Mouse (Mus musculus) heart, adult 10 weeks (tissue): ENCODE data around the gene Rnf34. TPM values are rescaled to one million over a fixed set of nuclear protein-coding genes. Genes with fewer than 3 reads are reported as not detected.

Experiments used
- polyA plus RNA-seq: library from polyadenylated mRNA; stranded (reverse); fragments of 350-450 nt; fragmentation: Illumina TruSeq; extraction: RNeasy Lipid Tissue Mini Kit (QIAGEN cat#74804); gene quantifications from one replicate; pipeline ENCODE4 v1.2.3, GENCODE M21; 2014; ENCODE audit warnings: low read depth, low replicate concordance

Rnf34 gene
- 20.9 TPM for polyA plus RNA-seq

DNA sequence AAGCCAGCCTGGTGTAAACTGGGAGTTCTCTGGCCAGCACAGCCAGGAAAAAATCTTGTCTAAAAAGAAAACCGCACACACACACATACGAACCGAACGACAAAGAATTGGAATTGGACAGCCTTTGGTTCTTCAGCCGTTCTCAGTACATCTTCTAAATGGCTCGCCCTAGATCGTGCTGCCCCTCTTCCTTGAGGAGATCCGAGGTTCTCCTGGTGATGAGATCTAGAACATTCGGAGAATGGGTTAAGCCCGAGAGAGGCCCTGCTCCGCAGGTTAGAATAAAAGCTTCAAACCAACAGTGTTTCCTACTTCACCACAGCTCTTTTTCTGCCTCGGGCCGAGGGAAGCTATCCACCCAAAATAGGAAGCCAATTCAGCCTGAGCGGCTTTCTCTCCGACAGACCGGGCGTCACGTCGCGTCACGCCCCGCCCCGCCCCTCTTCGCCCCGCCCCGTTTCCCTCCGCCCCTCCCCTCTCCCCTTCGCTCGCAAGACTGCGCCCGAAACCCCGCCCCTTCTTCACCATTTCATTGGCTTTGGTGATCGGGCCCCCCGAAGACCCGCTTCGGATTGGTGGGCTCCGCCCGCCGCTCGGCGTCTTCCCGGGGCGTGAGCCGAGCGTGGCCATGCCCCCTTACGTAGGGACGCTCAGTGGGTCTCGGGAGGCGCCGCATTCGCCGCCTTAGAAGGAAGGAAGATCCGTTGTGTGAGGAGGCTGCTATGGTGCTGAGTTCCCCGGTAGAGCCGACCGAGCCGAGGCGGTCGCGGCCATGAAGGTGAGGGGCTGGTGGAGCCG, at the start of gene Rnf34:
Gene Rnf34, plus strand, starts transcription at position 528 of the 798 bp plus-strand sequence.

DNA sequence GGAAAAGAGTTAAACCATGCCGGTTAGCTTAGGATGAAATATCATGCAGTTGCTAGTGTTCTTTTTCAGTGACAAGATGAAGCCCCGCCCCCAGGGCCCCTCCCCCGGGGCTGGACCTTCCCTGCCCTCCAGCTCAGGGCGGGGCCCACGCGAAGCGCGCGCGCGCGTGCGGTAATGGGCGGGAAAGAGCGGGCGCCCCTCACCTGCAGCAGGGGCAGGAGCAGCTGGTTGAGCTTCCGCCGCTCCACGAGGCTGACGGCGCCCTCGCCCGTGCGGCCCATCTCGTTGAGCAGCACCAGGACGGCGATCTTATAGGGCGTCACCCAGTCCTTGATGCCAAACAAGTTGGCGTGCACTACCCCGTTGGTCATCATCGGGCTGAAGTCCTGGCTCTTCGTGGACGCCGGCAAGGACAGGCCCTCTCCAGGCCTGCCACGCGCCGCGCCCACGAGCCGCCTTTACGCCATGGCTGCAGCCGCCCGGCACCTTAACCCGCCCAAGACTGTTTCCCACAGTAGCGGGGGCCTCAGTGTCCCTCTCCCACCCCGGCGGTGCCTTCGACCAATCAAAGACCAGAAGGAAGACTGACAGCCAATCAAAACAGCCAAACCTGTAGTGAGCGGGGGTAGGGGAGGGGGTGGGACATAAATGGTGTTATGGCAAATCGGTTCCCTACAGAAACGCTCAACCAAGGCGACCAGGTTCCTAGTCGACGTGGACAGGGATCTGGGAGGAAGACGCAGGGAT, 28.9 kb upstream of the Rnf34 start, which contains the start of gene Anapc5:
Gene Anapc5, minus strand, starts transcription at position 563 of the 747 bp plus-strand sequence.

Other genes with a start within 250 kb of the Rnf34 start
- gene Ift81, start 235.5 kb upstream of the Rnf34 start, polyA plus RNA-seq: 87.0 TPM
- gene P2rx7, start 206.1 kb upstream of the Rnf34 start, polyA plus RNA-seq: 3.5 TPM
- gene P2rx4, start 142.5 kb upstream of the Rnf34 start, polyA plus RNA-seq: 28.2 TPM
- gene Camkk2, start 70.6 kb upstream of the Rnf34 start, polyA plus RNA-seq: 10.4 TPM
- 203 TPM for gene Anapc5, start 28.7 kb upstream of the Rnf34 start, polyA plus RNA-seq
- 9.2 TPM for gene Kdm2b, start 139.8 kb downstream of the Rnf34 start, polyA plus RNA-seq
- gene Orai1, start 165.0 kb downstream of the Rnf34 start, polyA plus RNA-seq: 12.6 TPM
- not detected for gene Morn3, start 197.0 kb downstream of the Rnf34 start, polyA plus RNA-seq
- 12.2 TPM for gene Tmem120b, start 218.4 kb downstream of the Rnf34 start, polyA plus RNA-seq